Mouse (Mus musculus): ENCODE data around the gene Cand1. TPM values are rescaled to one million over a fixed set of nuclear protein-coding genes. Genes with fewer than 3 reads are reported as not detected.

Gene Cand1
- polyA plus RNA-seq, 1 experiment from 2014 or later, result 50.7 TPM

- H3K27me3 ChIP-seq (ENCODE audit: insufficient read depth, low read length), result no peaks in the 10 kb centered on the region
- no peak overlapping the region for H3K4me2 ChIP-seq (replicated peaks; ENCODE audit: low read depth, low read length)
- H3K4me3 ChIP-seq (ENCODE audit: low read length), result no peak overlapping the region
- WGBS, result 73% methylated on average over 4 of the region's 4 CpGs
- no peaks in the 10 kb centered on the region for H3K4me1 ChIP-seq (ENCODE audit: insufficient read depth, low read length)
- ATAC-seq (ENCODE audit: low FRiP score, low TSS enrichment), result no peak
- H3K9ac ChIP-seq (replicated peaks; ENCODE audit: low read length), result no peak overlapping the region
- no peaks in the 10 kb centered on the region for H3K36me3 ChIP-seq (ENCODE audit: insufficient read depth, low read length)
- H3K9me3 ChIP-seq (ENCODE audit: low read length), result peaks cover 3% of the 10 kb centered on the region; the same call in 1 of the 2 replicates
- H3K27ac ChIP-seq (ENCODE audit: low read length), result no peak overlapping the region
Observed at GRCm38 (mm10) chr10:119257876-119258275, 18.0 kb upstream of the Cand1 start.

- Histone ChIP-seq H3K9ac (replicated peaks; ENCODE audit: low read length) (no peak overlapping the region), H3K27ac (ENCODE audit: low read length) (no peak overlapping the region), H3K9me3 (ENCODE audit: low read length) (no peaks in the 10 kb centered on the region), H3K4me1 (ENCODE audit: insufficient read depth, low read length) (peaks cover 5% of the 10 kb centered on the region), H3K4me3 (ENCODE audit: low read length) (no peak overlapping the region), H3K27me3 (ENCODE audit: insufficient read depth, low read length) (no peaks in the 10 kb centered on the region), H3K36me3 (ENCODE audit: insufficient read depth, low read length) (no peaks in the 10 kb centered on the region), H3K4me2 (replicated peaks; ENCODE audit: low read depth, low read length) (no peak overlapping the region)
- 89% methylated on average over 14 of the region's 14 CpGs for WGBS
- no peak for ATAC-seq (ENCODE audit: low FRiP score, low TSS enrichment)
Observed at GRCm38 (mm10) chr10:119244146-119244545, 4.3 kb upstream of the Cand1 start.

GRCm38 (mm10) chr10:119240722-119241089 lies 851 bp upstream of the Cand1 start:
- WGBS, result 5% methylated on average over 9 of the region's 9 CpGs
- no peaks in the 10 kb centered on the region for H3K27me3 ChIP-seq (ENCODE audit: insufficient read depth, low read length)
- H3K36me3 ChIP-seq (ENCODE audit: insufficient read depth, low read length), result 0 out of 2 replicates have a peak, but pooled peaks cover 3% of the 10 kb centered on the region
- ATAC-seq (ENCODE audit: low FRiP score, low TSS enrichment), result no peak
- peak overlapping the region; percentile 61 for H3K4me2 ChIP-seq (replicated peaks; ENCODE audit: low read depth, low read length)
- no peaks in the 10 kb centered on the region for H3K9me3 ChIP-seq (ENCODE audit: low read length)
- H3K4me1 ChIP-seq (ENCODE audit: insufficient read depth, low read length), result peaks cover 17% of the 10 kb centered on the region
- H3K9ac ChIP-seq (replicated peaks; ENCODE audit: low read length), result peak overlapping the region; percentile 98
- H3K27ac ChIP-seq (ENCODE audit: low read length), result peak overlapping the region; percentile 90
- peak overlapping the region; percentile 97 for H3K4me3 ChIP-seq (ENCODE audit: low read length)

- ATAC-seq (ENCODE audit: low FRiP score, low TSS enrichment), result no peak; the same call in 1 of the 2 replicates
- 0% methylated on average over 27 of the region's 37 CpGs for WGBS
- Histone ChIP-seq H3K27me3 (ENCODE audit: insufficient read depth, low read length) (no peaks in the 10 kb centered on the region), H3K36me3 (ENCODE audit: insufficient read depth, low read length) (peaks cover 10% of the 10 kb centered on the region; the same call in 1 of the 2 replicates), H3K4me1 (ENCODE audit: insufficient read depth, low read length) (peaks cover 17% of the 10 kb centered on the region), H3K27ac (ENCODE audit: low read length) (peak overlapping the region; percentile 99), H3K4me3 (ENCODE audit: low read length) (peak overlapping the region; percentile 97), H3K9ac (replicated peaks; ENCODE audit: low read length) (peak overlapping the region; percentile 98), H3K4me2 (replicated peaks; ENCODE audit: low read depth, low read length) (peak overlapping the region; percentile 60), H3K9me3 (ENCODE audit: low read length) (no peaks in the 10 kb centered on the region)
Observed at GRCm38 (mm10) chr10:119239633-119239968, 254 bp downstream of the Cand1 start.

GRCm38 (mm10) chr10:119238985-119239631 lies 747 bp downstream of the Cand1 start:
- H3K27ac ChIP-seq (ENCODE audit: low read length), result peak overlapping the region; percentile 99
- peaks cover 17% of the 10 kb centered on the region for H3K4me1 ChIP-seq (ENCODE audit: insufficient read depth, low read length)
- WGBS, result 0% methylated on average over 29 of the region's 54 CpGs
- peak overlapping the region; percentile 97 for H3K4me3 ChIP-seq (ENCODE audit: low read length)
- H3K9ac ChIP-seq (replicated peaks; ENCODE audit: low read length), result peak overlapping the region; percentile 98
- H3K27me3 ChIP-seq (ENCODE audit: insufficient read depth, low read length), result no peaks in the 10 kb centered on the region
- H3K9me3 ChIP-seq (ENCODE audit: low read length), result no peaks in the 10 kb centered on the region
- ATAC-seq (ENCODE audit: low FRiP score, low TSS enrichment), result peak; percentile 46
- H3K36me3 ChIP-seq (ENCODE audit: insufficient read depth, low read length), result peaks cover 10% of the 10 kb centered on the region; the same call in 1 of the 2 replicates
- peak overlapping the region; percentile 60 for H3K4me2 ChIP-seq (replicated peaks; ENCODE audit: low read depth, low read length)

- Histone ChIP-seq H3K36me3 (ENCODE audit: insufficient read depth, low read length) (peaks cover 8% of the 10 kb centered on the region; the same call in 1 of the 2 replicates), H3K27ac (ENCODE audit: low read length) (no peak overlapping the region), H3K4me1 (ENCODE audit: insufficient read depth, low read length) (peaks cover 39% of the 10 kb centered on the region), H3K27me3 (ENCODE audit: insufficient read depth, low read length) (no peaks in the 10 kb centered on the region), H3K9me3 (ENCODE audit: low read length) (no peaks in the 10 kb centered on the region), H3K9ac (replicated peaks; ENCODE audit: low read length) (no peak overlapping the region), H3K4me3 (ENCODE audit: low read length) (no peak overlapping the region), H3K4me2 (replicated peaks; ENCODE audit: low read depth, low read length) (no peak overlapping the region)
- no peak for ATAC-seq (ENCODE audit: low FRiP score, low TSS enrichment)
- 76% methylated on average over 5 of the region's 5 CpGs for WGBS
Observed at GRCm38 (mm10) chr10:119231526-119231925, 8.3 kb downstream of the Cand1 start.

- 79% methylated on average over 4 of the region's 4 CpGs for WGBS
Observed at GRCm38 (mm10) chr10:119230703-119231102, 9.2 kb downstream of the Cand1 start.

GRCm38 (mm10) chr10:119230074-119230669 lies 9.7 kb downstream of the Cand1 start:
- WGBS, result 38% methylated on average over 5 of the region's 5 CpGs
- peak overlapping the region; percentile 30; the same call in 1 of the 2 replicates for H3K4me2 ChIP-seq (replicated peaks; ENCODE audit: low read depth, low read length)
- H3K27ac ChIP-seq (ENCODE audit: low read length), result peak overlapping the region; percentile 65
- no peaks in the 10 kb centered on the region for H3K9me3 ChIP-seq (ENCODE audit: low read length)
- H3K27me3 ChIP-seq (ENCODE audit: insufficient read depth, low read length), result no peaks in the 10 kb centered on the region
- no peak overlapping the region for H3K9ac ChIP-seq (replicated peaks; ENCODE audit: low read length)
- ATAC-seq (ENCODE audit: low FRiP score, low TSS enrichment), result peak; percentile 92
- H3K4me1 ChIP-seq (ENCODE audit: insufficient read depth, low read length), result peaks cover 39% of the 10 kb centered on the region
- no peak overlapping the region for H3K4me3 ChIP-seq (ENCODE audit: low read length)
- peaks cover 17% of the 10 kb centered on the region for H3K36me3 ChIP-seq (ENCODE audit: insufficient read depth, low read length)

More at GRCm38 (mm10) chr10:119230703-119231102, 9.2 kb downstream of the Cand1 start:
- no peaks in the 10 kb centered on the region for H3K27me3 ChIP-seq (ENCODE audit: insufficient read depth, low read length)
- H3K4me3 ChIP-seq (ENCODE audit: low read length), result no peak overlapping the region
- H3K9ac ChIP-seq (replicated peaks; ENCODE audit: low read length), result no peak overlapping the region
- H3K4me1 ChIP-seq (ENCODE audit: insufficient read depth, low read length), result peaks cover 39% of the 10 kb centered on the region
- no peaks in the 10 kb centered on the region for H3K9me3 ChIP-seq (ENCODE audit: low read length)
- peak overlapping the region; percentile 30; the same call in 1 of the 2 replicates for H3K4me2 ChIP-seq (replicated peaks; ENCODE audit: low read depth, low read length)
- ATAC-seq (ENCODE audit: low FRiP score, low TSS enrichment), result no peak
- peaks cover 16% of the 10 kb centered on the region for H3K36me3 ChIP-seq (ENCODE audit: insufficient read depth, low read length)
- H3K27ac ChIP-seq (ENCODE audit: low read length), result peak overlapping the region; percentile 65

- H3K27me3 ChIP-seq (ENCODE audit: insufficient read depth, low read length), result no peaks in the 10 kb centered on the region
- H3K27ac ChIP-seq (ENCODE audit: low read length), result no peak overlapping the region
- H3K9ac ChIP-seq (replicated peaks; ENCODE audit: low read length), result no peak overlapping the region
- H3K4me3 ChIP-seq (ENCODE audit: low read length), result no peak overlapping the region
- H3K9me3 ChIP-seq (ENCODE audit: low read length), result no peaks in the 10 kb centered on the region
- H3K4me2 ChIP-seq (replicated peaks; ENCODE audit: low read depth, low read length), result no peak overlapping the region
- 77% methylated on average over 4 of the region's 4 CpGs for WGBS
- 0 out of 2 replicates have a peak, but pooled peaks cover 5% of the 10 kb centered on the region for H3K4me1 ChIP-seq (ENCODE audit: insufficient read depth, low read length)
- no peak for ATAC-seq (ENCODE audit: low FRiP score, low TSS enrichment)
- H3K36me3 ChIP-seq (ENCODE audit: insufficient read depth, low read length), result peaks cover 26% of the 10 kb centered on the region
Observed at GRCm38 (mm10) chr10:119223686-119224085, 16.2 kb downstream of the Cand1 start.

- Histone ChIP-seq H3K4me1 (ENCODE audit: insufficient read depth, low read length) (0 out of 2 replicates have a peak, but pooled peaks cover 5% of the 10 kb centered on the region), H3K9ac (replicated peaks; ENCODE audit: low read length) (no peak overlapping the region), H3K27ac (ENCODE audit: low read length) (no peak overlapping the region), H3K27me3 (ENCODE audit: insufficient read depth, low read length) (no peaks in the 10 kb centered on the region), H3K4me2 (replicated peaks; ENCODE audit: low read depth, low read length) (no peak overlapping the region), H3K4me3 (ENCODE audit: low read length) (no peak overlapping the region), H3K36me3 (ENCODE audit: insufficient read depth, low read length) (peaks cover 39% of the 10 kb centered on the region), H3K9me3 (ENCODE audit: low read length) (no peaks in the 10 kb centered on the region)
- WGBS, result 73% methylated on average over 5 of the region's 5 CpGs
- peak; percentile 63; the same call in 1 of the 2 replicates for ATAC-seq (ENCODE audit: low FRiP score, low TSS enrichment)
Observed at GRCm38 (mm10) chr10:119221631-119222030, 18.2 kb downstream of the Cand1 start.
